Mouse (Mus musculus): ENCODE data around the gene Tenm2.

- TF ChIP-seq CTCF (IDR thresholded peaks at IDR 0.05; ENCODE audit: low read depth, low read length) (no peak), POLR2A (IDR thresholded peaks at IDR 0.05; ENCODE audit: borderline replicate concordance, low read depth, low read length) (no peak)
Observed at GRCm38 (mm10) chr11:36335147-36335546, 900.6 kb downstream of the Tenm2 start.

Measured in bone marrow macrophage, adult 2 months (primary cell).